Mouse (Mus musculus): ENCODE results near the gene Rab3d. TPM values are rescaled to one million over a fixed set of nuclear protein-coding genes. Genes with fewer than 3 reads are reported as not detected.

The Rab3d gene
- total RNA-seq, 2 experiments from 2014 or later, result 17.5 to 24.8 TPM

- intact Hi-C loops (cut with DNase I), result no loop called here
- DNase-seq (ENCODE audit: low spot score in 2 of 2), result no peak
Observed at GRCm38 (mm10) chr9:21944267-21944666, 26.3 kb upstream of the Rab3d start.

GRCm38 (mm10) chr9:21943638-21944037, 25.6 kb upstream of the Rab3d start:
- no peak for DNase-seq (ENCODE audit: low spot score in 2 of 2)
- intact Hi-C loops (cut with DNase I), result no loop called here

DNA sequence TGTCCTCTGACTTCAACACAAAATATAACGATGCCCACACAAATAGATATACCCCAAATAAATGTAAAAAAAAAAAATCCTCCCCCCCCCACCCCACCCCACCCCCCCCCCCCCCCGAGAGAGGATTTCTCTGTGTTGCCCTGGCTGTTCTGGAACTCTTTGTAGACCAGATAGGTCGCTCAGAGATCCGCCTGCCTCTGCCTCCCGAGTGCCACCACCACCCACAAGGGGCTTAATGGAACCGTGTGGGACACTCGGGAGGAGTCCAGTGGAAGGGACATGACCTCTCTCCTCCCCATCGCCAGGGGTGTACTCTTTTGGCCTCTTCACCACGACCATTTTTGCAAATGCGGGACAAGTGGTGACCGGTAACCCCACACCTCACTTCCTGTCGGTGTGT, 25.1 kb upstream of the Rab3d start:
- no peak for DNase-seq (ENCODE audit: low spot score in 2 of 2)
- intact Hi-C loops (cut with DNase I), result no loop called here

GRCm38 (mm10) chr9:21938234-21938855, 20.4 kb upstream of the Rab3d start:
- no peak for DNase-seq (ENCODE audit: low spot score in 2 of 2)
- intact Hi-C loops (cut with DNase I), result no loop called here

DNA sequence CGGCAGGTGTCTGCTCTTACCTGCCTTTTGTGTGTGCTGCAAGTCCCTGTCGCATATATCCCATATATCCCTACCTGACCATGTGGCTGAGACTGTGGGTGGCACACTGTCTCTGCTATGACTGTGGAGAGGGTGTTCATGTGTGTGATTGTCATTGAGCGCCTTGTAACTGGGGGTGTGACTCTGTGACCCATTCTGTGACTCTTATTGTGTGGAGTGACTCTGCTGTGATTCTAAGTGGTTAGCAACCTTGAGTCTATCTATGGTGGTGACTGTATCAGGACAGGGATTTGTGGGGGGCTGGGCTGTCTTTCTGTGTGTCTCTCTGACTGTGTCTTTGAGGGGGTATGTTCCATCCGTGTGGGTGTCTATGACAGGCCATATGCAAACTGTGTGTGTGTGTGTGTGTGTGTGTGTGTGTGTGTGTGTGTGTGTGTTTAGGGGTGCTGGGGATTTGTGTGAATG, 19.8 kb upstream of the Rab3d start:
- intact Hi-C loops (cut with DNase I), result loop anchor here (2.0 kb wide), 1 partner anchor 17 kb away; the partner anchor contains the start of gene Swsap1
- peak in 1 of 2 experiments; percentile 82 for DNase-seq (ENCODE audit: low spot score in 2 of 2)

GRCm38 (mm10) chr9:21936692-21937570, 18.9 kb upstream of the Rab3d start, which contains the start of gene Plppr2:
TSS of gene Plppr2 (plus strand) at chr9:21937033.
- peak; percentile 98 for DNase-seq (ENCODE audit: low spot score in 2 of 2)
- intact Hi-C loops (cut with DNase I), result loop anchor here (2.0 kb wide), 1 partner anchor 18 kb away; the partner anchor contains the start of gene Swsap1

DNA sequence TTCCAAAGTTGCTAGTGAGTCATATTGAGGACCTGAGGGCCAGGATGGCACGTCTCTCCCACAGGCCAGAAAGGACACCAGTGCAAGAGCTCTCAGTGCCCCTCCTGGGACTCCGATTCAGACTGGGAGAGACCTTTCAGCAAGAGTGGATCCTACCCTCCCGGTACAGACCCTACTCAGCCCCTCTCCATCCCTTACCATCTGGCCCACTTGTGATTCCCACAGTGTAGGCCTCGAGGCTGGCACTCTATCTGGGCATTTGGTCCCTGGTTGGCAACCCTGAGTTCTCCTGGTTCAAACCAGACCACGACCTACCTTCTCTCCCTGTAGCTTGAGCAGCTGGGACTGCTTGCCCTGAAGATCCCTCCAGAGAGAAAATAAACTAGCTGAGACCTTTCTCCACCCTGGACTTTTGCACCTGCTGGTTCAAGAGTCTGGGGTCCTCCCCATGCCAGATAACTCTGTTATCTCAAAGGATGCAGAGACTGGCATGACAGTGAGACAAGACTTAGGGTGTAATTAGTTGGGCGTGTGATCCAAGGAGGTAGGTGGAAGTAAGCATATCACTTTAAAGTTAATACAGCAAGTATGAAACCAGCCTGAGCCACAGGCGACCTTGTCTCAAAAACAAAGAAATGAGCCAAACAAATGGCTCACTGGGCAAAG, 17.6 kb upstream of the Rab3d start:
- intact Hi-C loops (cut with DNase I), result loop anchor here (2.0 kb wide), 1 partner anchor 19 kb away; the partner anchor contains the start of gene Swsap1

DNA sequence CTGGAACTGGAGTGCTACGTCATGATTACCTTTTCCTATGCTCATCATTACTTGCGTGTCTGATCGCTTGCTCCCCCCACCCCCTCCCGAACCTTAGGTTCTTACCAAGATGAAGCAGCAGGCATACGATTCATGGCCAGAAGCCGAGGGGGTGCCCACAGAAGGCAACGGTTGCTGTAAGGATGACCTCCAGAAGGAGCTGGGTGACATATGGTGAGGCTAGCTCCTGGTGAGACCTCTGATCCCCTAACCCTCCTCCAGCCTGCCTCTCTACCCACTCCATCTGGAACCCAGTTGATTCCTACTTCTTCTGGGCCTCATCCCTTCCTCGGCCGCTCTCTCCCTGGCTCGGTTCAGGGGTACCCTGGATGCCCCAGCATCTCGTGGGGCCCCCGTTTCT, 16.0 kb upstream of the Rab3d start:
- DNase-seq (ENCODE audit: low spot score in 2 of 2), result no peak
- intact Hi-C loops (cut with DNase I), result no loop called here

More for the DNA sequence above, 17.6 kb upstream of the Rab3d start:
- DNase-seq (ENCODE audit: low spot score in 2 of 2), result no peak

DNA sequence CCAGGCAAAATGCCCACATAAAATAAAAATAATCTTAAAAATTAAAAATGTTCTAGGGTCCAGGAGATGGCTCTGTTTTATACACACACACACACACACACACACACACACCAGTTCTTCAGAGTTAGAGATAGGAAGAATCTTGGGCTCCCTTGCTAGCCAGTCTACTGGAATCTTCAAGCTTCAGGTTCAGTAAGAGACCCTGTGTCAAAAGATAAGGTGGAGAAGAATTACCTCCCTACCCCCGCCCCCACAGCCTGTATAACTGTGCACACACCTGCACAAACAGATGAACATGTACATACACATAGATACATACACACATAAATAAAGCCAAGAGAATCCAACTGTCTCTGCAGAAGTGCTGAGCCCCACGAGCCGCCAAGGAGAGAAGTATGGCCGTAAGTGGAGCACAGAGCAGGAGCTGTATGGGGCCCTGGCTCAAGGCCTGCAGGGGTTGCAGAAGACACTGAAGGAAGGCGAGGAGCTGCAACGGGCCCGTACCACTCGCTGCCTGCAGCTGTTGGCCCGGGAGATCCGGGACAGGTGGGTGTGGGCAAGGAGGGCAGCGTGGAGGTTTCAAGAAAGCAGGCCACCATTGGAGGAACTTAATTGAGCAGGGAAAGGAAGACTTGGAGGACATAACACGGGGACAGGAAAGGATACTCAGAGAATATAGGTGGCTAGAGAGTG, 14.6 kb upstream of the Rab3d start:
- DNase-seq (ENCODE audit: low spot score in 2 of 2), result no peak
- intact Hi-C loops (cut with DNase I), result no loop called here

- intact Hi-C loops (cut with DNase I), result no loop called here
- DNase-seq (ENCODE audit: low spot score in 2 of 2), result no peak
Observed at GRCm38 (mm10) chr9:21932006-21932405, 14.0 kb upstream of the Rab3d start.

GRCm38 (mm10) chr9:21929208-21929607, 11.2 kb upstream of the Rab3d start:
- DNase-seq (ENCODE audit: low spot score in 2 of 2), result no peak
- intact Hi-C loops (cut with DNase I), result no loop called here

- intact Hi-C loops (cut with DNase I), result no loop called here
- DNase-seq (ENCODE audit: low spot score in 2 of 2), result peak; percentile 90 to 96
Observed at GRCm38 (mm10) chr9:21927208-21927753, 9.3 kb upstream of the Rab3d start, which contains the start of the genes Ccdc159 and Tmem205. TSS of gene Ccdc159 (plus strand) at chr9:21927471. TSS of gene Tmem205 (minus strand) at chr9:21927556.

DNA sequence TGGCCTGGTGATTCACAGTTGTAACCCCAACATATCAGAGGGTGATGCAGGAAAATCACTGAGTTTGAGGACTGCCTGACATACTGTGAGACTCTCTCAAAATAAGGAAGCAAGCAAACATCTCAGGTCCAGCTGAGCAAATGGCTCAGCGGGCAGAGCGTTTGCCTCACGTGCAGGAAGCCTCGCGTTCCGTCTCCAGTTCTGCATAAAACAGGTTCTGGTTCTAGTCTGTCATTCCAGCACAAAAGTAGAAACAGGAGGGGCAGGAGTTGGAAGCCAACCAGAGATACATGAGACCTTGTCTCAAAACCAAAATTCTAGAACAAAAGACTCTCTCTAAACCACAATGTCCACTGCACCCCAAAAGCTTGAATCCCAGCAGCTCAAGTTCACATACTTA, 8.8 kb upstream of the Rab3d start:
- peak in 1 of 2 experiments; percentile 50 for DNase-seq (ENCODE audit: low spot score in 2 of 2)
- intact Hi-C loops (cut with DNase I), result no loop called here

- intact Hi-C loops (cut with DNase I), result no loop called here
Observed at GRCm38 (mm10) chr9:21926155-21926554, 8.2 kb upstream of the Rab3d start.

DNA sequence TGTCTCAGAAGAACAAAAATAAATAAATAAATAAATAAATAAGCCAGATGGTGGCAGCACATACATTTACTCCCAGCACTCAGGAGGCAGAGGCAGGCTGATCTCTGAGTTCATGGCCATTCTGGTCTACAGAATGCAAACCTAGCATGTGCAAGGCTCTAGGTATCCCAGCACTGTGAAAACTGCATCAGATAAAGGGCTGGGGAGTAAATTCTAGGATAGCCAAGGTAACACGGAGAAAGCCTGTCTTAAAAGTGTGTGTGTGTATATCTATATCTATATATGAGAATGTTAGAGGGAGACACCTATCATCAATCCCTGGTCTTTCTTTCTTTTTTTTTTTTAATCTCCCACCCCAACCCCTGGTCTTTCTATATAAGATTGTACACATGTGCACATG, 7.5 kb upstream of the Rab3d start:
- no peak for DNase-seq (ENCODE audit: low spot score in 2 of 2)
- intact Hi-C loops (cut with DNase I), result no loop called here

More at GRCm38 (mm10) chr9:21926155-21926554, 8.2 kb upstream of the Rab3d start:
- DNase-seq (ENCODE audit: low spot score in 2 of 2), result no peak

GRCm38 (mm10) chr9:21925034-21925433, 7.0 kb upstream of the Rab3d start:
- DNase-seq (ENCODE audit: low spot score in 2 of 2), result no peak
- intact Hi-C loops (cut with DNase I), result no loop called here

DNA sequence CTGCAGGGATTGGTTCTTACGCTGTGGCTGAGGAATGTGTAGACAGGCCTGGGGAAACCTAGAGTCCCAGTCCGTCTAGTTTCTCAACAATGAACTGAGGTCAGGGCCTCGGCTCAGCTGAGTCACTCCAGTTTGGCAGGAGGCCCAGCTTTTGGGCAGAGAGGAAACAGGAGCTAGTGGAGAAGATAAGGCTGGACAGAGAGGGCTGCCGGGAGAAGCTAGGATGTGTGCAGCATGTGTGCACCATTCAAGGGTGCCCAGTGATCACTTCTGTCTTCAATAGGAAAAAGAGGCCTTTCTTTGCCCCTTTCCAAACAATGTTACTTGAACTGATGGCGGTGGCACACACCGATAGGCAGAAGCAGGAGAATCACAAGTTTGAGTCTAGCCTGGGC, 6.1 kb upstream of the Rab3d start:
- no peak for DNase-seq (ENCODE audit: low spot score in 2 of 2)
- intact Hi-C loops (cut with DNase I), result no loop called here

- no peak for DNase-seq (ENCODE audit: low spot score in 2 of 2)
- intact Hi-C loops (cut with DNase I), result no loop called here
Observed at GRCm38 (mm10) chr9:21923490-21924098, 5.6 kb upstream of the Rab3d start.
